Mouse (Mus musculus) CH12F3 (cell line): Measurements from ENCODE around the gene Cdk4.

Experiments
- in situ Hi-C: fragments of 300-500 bp; cut with MboI; formaldehyde crosslinking; loops from 2 replicates; pipeline ENCODE4 v1.14.3; 2020; ENCODE audit warnings: low sequenced_read_pairs

Cdk4 gene

DNA sequence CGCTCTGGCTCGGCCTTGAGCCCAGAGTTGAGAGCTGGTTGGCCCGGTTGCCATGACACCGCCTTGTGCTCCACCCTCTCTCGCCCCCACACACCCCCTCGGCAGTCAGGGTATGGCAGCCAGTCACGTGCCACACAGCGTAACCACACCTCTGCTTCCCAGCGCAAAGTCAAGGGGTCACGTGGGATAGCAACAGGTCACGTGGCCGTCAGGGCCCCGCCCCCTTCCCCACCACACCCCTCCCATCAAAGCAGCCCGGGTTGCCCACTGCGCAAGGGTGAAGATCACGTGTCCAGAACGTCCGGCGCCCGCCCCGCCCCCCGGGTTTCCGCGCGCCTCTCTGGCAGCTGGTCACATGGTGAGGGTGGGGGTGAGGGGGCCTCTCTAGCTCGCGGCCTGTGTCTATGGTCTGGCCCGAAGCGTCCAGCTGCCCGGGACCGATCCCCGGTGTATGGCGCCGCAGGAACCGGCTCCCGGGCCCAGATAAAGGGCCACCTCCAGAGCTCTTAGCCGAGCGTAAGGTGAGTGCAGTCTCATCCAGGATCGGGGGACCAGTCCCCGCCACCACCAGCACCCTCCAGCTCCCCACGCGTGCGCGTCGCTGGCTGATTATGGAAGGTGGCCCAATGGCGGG lies at the start of gene Cdk4:
Gene Cdk4 (plus strand): TSS at position 296 of the 634 bp plus-strand sequence.
- in situ Hi-C loops, result no loop called here

- in situ Hi-C loops, result no loop called here
These were observed 46.8 kb upstream of the Cdk4 start for GRCm38 (mm10) chr10:127016488-127016887.

GRCm38 (mm10) chr10:127017071-127017470 lies 46.3 kb upstream of the Cdk4 start:
- in situ Hi-C loops, result no loop called here

DNA sequence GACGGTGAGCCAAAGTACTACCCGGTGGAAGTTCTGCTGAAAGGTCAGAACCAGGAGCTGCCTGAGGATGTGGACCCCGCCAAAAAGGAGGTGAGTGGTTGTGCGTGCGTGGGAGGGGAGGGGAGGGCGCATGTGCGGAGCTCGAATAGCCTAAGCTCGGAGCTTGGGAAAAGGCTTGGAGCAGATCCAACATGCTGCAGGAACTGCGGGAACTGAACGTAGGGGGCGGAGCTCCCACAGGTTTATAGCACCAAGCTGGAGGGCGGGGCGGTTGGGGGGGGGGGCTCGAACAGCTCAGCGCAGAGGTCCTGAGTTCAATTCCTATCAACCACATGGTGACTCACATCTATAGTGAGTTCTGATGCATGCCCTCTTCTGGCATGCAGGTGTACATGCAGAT lies 44.9 kb upstream of the Cdk4 start:
- in situ Hi-C loops, result no loop called here

GRCm38 (mm10) chr10:127030336-127031296 lies 32.7 kb upstream of the Cdk4 start, which contains the start of gene Tsfm:
Gene Tsfm, minus strand, starts transcription at chr10:127030840.
- in situ Hi-C loops, result no loop called here

DNA sequence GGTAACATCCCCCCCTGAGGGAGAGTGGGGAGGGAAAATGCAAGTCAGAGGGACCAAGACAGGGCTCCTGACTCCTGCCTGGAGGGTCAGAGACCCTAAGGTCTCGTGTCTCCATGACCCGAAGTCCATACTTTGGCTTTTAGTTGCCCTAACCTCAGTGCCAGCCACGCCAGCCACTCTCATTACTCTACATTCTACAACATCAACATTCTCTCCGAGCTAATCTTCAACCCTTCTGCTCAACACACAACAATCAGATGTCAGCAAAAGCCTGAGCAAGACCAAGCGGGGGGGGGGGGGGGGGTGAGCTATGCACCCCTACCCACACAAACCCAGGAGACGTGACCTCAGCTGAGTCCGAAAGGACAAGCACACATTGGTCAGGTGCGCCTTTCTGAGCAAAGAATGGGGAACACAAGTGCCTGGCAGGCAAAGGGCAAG lies 30.0 kb upstream of the Cdk4 start:
- in situ Hi-C loops, result no loop called here

- in situ Hi-C loops, result no loop called here
These were observed 27.1 kb upstream of the Cdk4 start for GRCm38 (mm10) chr10:127036273-127036672.

DNA sequence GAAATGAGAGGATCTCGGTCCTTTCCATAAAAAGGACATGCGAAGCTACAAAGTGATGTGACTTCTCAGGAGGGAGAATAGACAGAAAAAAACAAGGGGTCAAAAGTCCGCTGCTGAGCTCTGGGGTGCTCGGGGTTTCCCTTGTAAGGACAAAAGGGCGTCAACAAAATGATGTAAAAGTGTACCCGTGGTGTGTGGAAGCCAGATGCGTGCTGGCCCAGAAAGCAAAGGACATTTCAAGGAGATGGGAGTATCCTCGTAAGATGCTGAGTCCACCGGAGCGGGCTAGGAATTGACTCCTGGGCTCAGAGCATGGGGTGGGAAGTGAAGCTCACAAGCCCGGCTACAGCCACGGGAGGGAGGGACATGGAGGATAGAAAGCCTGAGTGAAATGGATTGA lies 25.7 kb upstream of the Cdk4 start:
- in situ Hi-C loops, result no loop called here

DNA sequence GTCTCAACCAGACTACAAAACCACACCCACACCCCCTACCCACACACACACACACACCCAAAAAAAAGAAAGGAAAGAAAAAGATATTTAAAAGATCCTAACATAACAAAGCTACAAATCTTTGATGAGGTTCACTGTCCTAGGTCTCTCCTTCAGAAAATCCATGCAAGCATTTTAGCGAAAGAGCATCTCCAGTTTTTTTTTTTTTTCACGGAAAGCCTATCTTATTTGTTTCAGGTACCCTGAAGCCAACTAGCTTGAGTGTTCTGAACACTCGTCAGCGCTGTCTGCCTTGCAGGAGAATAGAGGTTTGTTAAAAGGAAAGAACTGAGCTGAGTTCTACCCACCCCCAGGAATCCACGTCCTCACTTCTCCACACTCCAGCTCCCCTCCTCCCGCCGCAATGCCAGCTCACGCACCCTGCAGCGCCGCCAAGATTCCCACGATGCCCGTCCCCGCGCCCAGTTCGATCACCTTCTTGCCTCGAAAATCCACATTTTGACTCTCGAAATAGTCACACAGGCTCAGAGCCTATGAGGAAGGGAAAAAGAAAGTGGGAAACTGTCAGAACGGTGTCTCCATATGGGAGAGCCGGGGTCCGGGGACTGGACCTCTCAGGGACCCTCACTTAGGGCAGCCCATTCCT lies 22.6 kb upstream of the Cdk4 start:
- in situ Hi-C loops, result no loop called here

- in situ Hi-C loops, result no loop called here
These were observed 22.0 kb upstream of the Cdk4 start, which contains the start of the genes Mettl1 and Eef1akmt3 for GRCm38 (mm10) chr10:127041274-127041766. Gene Mettl1, plus strand, starts transcription at chr10:127041414. Gene Eef1akmt3, minus strand, starts transcription at chr10:127041513.

- in situ Hi-C loops, result no loop called here
These were observed 21.5 kb upstream of the Cdk4 start for GRCm38 (mm10) chr10:127041774-127042338.

GRCm38 (mm10) chr10:127042468-127043115 lies 20.7 kb upstream of the Cdk4 start:
- in situ Hi-C loops, result no loop called here

GRCm38 (mm10) chr10:127043187-127043586 lies 20.1 kb upstream of the Cdk4 start:
- in situ Hi-C loops, result no loop called here

- in situ Hi-C loops, result no loop called here
These were observed 15.4 kb upstream of the Cdk4 start, which contains the start of gene Cyp27b1 for GRCm38 (mm10) chr10:127047954-127048353. Gene Cyp27b1, plus strand, starts transcription at chr10:127048250.

DNA sequence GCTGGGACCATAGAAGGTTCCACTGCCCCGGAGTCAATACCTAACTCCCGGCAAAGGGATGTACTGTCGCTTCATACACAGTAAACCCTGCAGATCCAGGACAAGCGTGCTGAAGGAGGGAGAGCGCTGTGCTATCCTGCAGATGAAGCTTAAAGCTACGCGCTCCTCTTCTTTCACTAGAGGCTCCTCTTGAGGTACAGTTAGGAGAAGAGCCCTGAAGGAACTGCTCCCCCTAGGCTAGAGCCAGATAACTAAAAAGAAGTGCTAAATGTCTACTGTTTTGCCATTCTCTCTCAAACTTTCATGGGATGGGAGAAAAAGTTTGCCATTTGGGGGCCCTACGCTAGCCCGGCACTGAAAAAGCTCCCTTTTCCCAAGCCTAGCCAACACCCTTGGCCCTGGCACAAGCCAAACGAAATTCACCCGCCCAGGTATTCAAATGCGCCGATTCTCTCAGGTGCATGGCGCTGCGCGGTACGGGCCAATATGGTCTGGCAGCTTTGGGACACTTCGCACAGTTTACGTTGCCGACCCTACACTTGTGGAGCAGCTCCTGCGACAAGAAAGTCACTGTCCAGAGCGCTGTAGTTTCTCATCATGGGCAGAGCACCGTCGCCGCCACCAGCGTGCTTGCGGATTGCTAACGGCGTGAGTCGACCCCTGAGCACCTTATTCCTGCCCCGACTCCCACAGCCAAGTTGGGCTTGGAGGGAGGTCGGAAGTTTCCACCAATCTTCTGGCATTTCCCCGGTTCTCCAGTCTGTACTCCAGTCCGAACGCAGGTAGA lies 14.5 kb upstream of the Cdk4 start:
- in situ Hi-C loops, result no loop called here

- in situ Hi-C loops, result no loop called here
These were observed 13.8 kb upstream of the Cdk4 start for GRCm38 (mm10) chr10:127049395-127050118.

- in situ Hi-C loops, result no loop called here
These were observed 13.2 kb upstream of the Cdk4 start for GRCm38 (mm10) chr10:127050119-127050474.

DNA sequence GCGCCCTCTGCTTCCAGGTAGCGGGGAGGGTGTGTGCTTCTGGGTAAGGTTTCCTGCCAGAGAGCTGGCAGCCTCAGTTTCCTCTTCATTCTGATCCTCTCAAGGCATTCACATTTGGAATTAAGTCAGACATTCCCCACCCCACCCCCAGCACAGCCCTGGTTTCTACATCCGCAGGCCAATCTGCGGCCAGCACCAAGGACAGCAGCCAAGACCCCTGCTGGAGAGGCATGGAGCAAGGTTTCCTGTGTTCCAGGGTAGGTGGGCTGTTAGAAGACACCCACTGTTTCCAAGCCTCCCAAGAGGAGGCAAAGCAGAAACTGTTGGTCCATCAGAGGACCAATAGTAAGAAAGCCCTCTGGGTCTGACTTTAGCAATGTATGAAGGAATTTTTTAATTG lies 8.7 kb upstream of the Cdk4 start:
- in situ Hi-C loops, result no loop called here

DNA sequence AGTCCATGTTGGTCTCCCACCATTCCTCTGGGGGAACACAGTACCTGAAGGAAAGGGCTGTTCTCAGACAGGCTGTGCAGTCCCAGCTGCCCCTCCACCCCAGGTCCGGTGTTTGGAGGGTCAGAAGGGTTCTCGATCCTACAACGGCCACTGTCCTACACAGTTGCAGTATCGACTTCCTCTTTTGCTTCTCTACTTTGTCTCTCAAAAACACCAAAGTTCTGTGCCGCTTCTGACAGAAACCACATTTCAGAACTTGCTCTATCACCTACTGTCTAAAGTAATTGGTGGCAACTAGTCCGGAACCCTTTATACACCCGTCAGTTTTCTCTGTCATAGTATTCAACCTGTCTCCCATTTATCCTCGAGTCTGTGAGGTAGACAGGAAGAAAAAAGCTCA lies 7.9 kb upstream of the Cdk4 start:
- in situ Hi-C loops, result no loop called here
